Mouse (Mus musculus) stomach, postnatal 0 days (tissue): ENCODE data around the gene Paxip1.

Experiments used
- CTCF ChIP-seq: IDR thresholded peaks from 2 replicates; pipeline ENCODE4 v1.5.1; 2016; ENCODE audit warnings: antibody characterized with exemption, low read depth, mild to moderate bottlenecking, moderate library complexity
- EP300 ChIP-seq: optimal IDR thresholded peaks from 2 replicates; pipeline ENCODE3; 2016; ENCODE audit warnings: antibody characterized with exemption

DNA sequence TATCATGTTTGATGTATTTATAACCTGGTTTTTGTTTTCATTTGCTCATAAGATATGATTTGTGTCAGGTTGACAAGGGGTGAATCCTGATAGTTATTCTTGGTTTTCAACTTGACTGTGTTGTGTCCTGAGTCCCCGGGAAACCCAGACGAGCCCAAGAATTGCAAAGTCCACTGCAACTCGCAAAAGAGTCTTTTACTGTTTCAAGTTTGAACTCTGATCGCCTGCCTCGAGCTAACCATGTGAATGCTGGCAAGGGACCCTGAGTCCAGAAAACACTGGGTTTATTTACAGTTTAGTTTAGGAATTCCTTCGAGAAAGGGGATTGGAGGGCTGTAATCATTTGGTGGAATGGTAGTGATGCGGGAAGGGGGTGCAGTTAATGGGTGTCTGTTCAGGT, 36.5 kb upstream of the Paxip1 start:
- TF ChIP-seq EP300 = no peak
- TF ChIP-seq CTCF = no peak
